Mouse (Mus musculus) cerebellum, adult 18-20 months (tissue): ENCODE measurements around the gene Per2.
"Not testable (repeated sequence)": the region's sequence is repeated elsewhere in the genome, so short reads cannot be mapped to it uniquely, and the experiment has no call there.

ENCODE experiments used
- DNase-seq, 2 experiments: peaks; one replicate each; pipeline ENCODE4 v3.0.0; 2021

Per2 gene

GRCm38 (mm10) chr1:91459059-91459809 is at the start of gene Per2:
Per2 (minus strand) TSS chr1:91459324.
- DNase-seq = peak; percentile 98 to 100

GRCm38 (mm10) chr1:91504615-91505014 is 45.5 kb upstream of the Per2 start:
- DNase-seq = no peak

- no peak for DNase-seq
Observed at GRCm38 (mm10) chr1:91498579-91498978, 39.5 kb upstream of the Per2 start.

- DNase-seq = no peak
Observed at GRCm38 (mm10) chr1:91495321-91495720, 36.2 kb upstream of the Per2 start.

GRCm38 (mm10) chr1:91494457-91495140 is 35.5 kb upstream of the Per2 start, which contains the start of gene Traf3ip1:
Traf3ip1 (plus strand) TSS chr1:91494647.
- DNase-seq = peak; percentile 94 to 97

GRCm38 (mm10) chr1:91493938-91494337 is 34.8 kb upstream of the Per2 start:
- DNase-seq = peak in 1 of 2 experiments; percentile 10

- no peak for DNase-seq
Observed at GRCm38 (mm10) chr1:91492740-91493139, 33.6 kb upstream of the Per2 start.

- no peak for DNase-seq
Observed at GRCm38 (mm10) chr1:91490322-91490721, 31.2 kb upstream of the Per2 start.

- no peak for DNase-seq
Observed at GRCm38 (mm10) chr1:91486165-91486564, 27.0 kb upstream of the Per2 start.

- no peak for DNase-seq
Observed at GRCm38 (mm10) chr1:91485422-91485821, 26.3 kb upstream of the Per2 start.

GRCm38 (mm10) chr1:91484011-91484346 is 24.9 kb upstream of the Per2 start:
- no peak for DNase-seq

GRCm38 (mm10) chr1:91483304-91484010 is 24.3 kb upstream of the Per2 start:
- peak; percentile 84 for DNase-seq

- DNase-seq = no peak
Observed at GRCm38 (mm10) chr1:91482616-91483211, 23.6 kb upstream of the Per2 start.

GRCm38 (mm10) chr1:91478958-91479357 is 19.8 kb upstream of the Per2 start:
- DNase-seq = no peak

- DNase-seq = not testable (repeated sequence)
Observed at GRCm38 (mm10) chr1:91478145-91478544, 19.0 kb upstream of the Per2 start.

- no peak for DNase-seq
Observed at GRCm38 (mm10) chr1:91469888-91470419, 10.8 kb upstream of the Per2 start.

GRCm38 (mm10) chr1:91466186-91466585 is 7.1 kb upstream of the Per2 start:
- DNase-seq = no peak

GRCm38 (mm10) chr1:91465244-91465643 is 6.1 kb upstream of the Per2 start:
- no peak for DNase-seq

- DNase-seq = no peak
Observed at GRCm38 (mm10) chr1:91464436-91464835, 5.3 kb upstream of the Per2 start.

- DNase-seq = no peak
Observed at GRCm38 (mm10) chr1:91463336-91463995, 4.3 kb upstream of the Per2 start.

GRCm38 (mm10) chr1:91460564-91460963 is 1.4 kb upstream of the Per2 start:
- DNase-seq = no peak

GRCm38 (mm10) chr1:91460069-91460468 is 945 bp upstream of the Per2 start:
- no peak for DNase-seq
